Mouse (Mus musculus) right cerebral cortex, postnatal 14 days (tissue): ENCODE measurements around the gene Ppp5c.

Experiments used
- DNase-seq: peaks from one replicate; pipeline ENCODE4 v3.0.0; 2022

The Ppp5c gene

GRCm38 (mm10) chr7:17050933-17051594 lies 23.3 kb upstream of the Ppp5c start:
- DNase-seq = peak; percentile 70

GRCm38 (mm10) chr7:17050491-17050890 lies 22.8 kb upstream of the Ppp5c start:
- no peak for DNase-seq

GRCm38 (mm10) chr7:17048431-17049190 lies 20.9 kb upstream of the Ppp5c start:
- DNase-seq = no peak

GRCm38 (mm10) chr7:17047041-17047682 lies 19.4 kb upstream of the Ppp5c start:
- no peak for DNase-seq

GRCm38 (mm10) chr7:17045743-17046142 lies 18.0 kb upstream of the Ppp5c start:
- DNase-seq = peak; percentile 48

- DNase-seq = no peak
Observed at GRCm38 (mm10) chr7:17039373-17039772, 11.6 kb upstream of the Ppp5c start.

GRCm38 (mm10) chr7:17038018-17038695 lies 10.4 kb upstream of the Ppp5c start:
- DNase-seq = no peak

- no peak for DNase-seq
Observed at GRCm38 (mm10) chr7:17030239-17030638, 2.5 kb upstream of the Ppp5c start.

GRCm38 (mm10) chr7:17028923-17029322 lies 1.2 kb upstream of the Ppp5c start:
- no peak for DNase-seq

GRCm38 (mm10) chr7:17026710-17027587 lies 775 bp downstream of the Ppp5c start:
- DNase-seq = no peak

- no peak for DNase-seq
Observed at GRCm38 (mm10) chr7:17025896-17026622, 1.7 kb downstream of the Ppp5c start.

GRCm38 (mm10) chr7:17025505-17025894 lies 2.2 kb downstream of the Ppp5c start:
- no peak for DNase-seq

- DNase-seq = no peak
Observed at GRCm38 (mm10) chr7:17024814-17025504, 2.8 kb downstream of the Ppp5c start.

GRCm38 (mm10) chr7:17024141-17024540 lies 3.6 kb downstream of the Ppp5c start:
- DNase-seq = no peak

GRCm38 (mm10) chr7:17023701-17024100 lies 4.0 kb downstream of the Ppp5c start:
- DNase-seq = no peak

GRCm38 (mm10) chr7:17022176-17022575 lies 5.5 kb downstream of the Ppp5c start:
- no peak for DNase-seq

- DNase-seq = no peak
Observed at GRCm38 (mm10) chr7:17019426-17020166, 8.1 kb downstream of the Ppp5c start.

GRCm38 (mm10) chr7:17017921-17018320 lies 9.8 kb downstream of the Ppp5c start:
- DNase-seq = no peak

GRCm38 (mm10) chr7:17017036-17017435 lies 10.7 kb downstream of the Ppp5c start:
- peak; percentile 94 for DNase-seq

GRCm38 (mm10) chr7:17015381-17015780 lies 12.3 kb downstream of the Ppp5c start:
- no peak for DNase-seq
